Mouse (Mus musculus) urinary bladder, adult 18-20 months (tissue): ENCODE results near the gene Psmd6.

Experiments used
- DNase-seq, 2 experiments: peaks; one replicate each; pipeline ENCODE4 v3.0.0; 2022; ENCODE audit warnings: low spot score in 2 of 2, mixed read lengths in 2 of 2

The Psmd6 gene

DNA sequence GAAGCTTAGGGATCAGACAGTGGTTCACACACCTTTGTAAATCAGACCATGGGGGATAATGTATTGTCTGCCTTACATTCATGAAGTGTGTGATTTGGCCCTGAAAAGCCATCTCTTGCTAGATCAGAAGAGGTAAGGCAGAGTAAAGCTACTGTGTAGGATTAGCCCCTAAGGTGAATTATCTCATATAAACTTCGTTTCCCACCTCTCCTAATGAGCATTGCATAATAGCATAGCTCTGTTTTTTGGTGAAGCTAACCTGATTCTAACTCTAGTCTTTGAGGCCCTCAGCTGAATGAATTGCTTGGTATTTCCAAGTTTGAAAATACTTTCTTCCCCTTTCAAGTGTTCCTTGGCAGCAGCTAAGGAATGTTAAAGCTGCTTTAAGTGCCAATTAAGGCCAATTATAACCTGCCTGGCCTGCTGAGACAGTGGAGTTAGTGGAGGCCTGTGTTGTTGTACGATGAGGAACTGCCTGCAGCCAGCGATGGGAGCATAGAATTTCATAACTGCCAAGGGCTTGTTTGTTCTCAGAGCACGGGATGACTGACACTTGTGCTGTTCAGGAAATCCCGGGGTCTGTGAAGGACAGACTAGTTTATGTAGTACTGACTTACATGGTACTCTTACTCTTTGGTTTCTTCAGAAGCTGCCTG lies 56.2 kb downstream of the Psmd6 start:
- no peak for DNase-seq

DNA sequence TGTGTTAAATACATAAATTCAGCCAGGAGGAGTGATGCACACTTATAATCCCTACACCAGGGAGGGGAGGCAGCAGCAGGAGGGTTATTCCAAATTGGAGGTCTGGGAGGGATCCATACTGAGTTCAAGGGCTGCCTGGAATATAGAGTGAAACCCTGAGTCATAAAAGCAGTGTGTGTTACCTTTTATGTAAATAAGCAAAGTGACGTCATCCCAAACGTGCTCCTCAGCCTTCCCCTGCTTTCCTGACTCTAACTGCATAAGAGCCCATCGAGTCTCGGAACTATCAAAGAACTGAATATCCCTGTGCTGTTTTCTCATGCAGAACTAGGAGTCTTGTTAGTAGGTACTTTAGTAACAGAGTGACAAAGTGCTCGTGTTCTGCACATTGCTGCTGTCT lies 57.4 kb downstream of the Psmd6 start:
- DNase-seq = no peak

DNA sequence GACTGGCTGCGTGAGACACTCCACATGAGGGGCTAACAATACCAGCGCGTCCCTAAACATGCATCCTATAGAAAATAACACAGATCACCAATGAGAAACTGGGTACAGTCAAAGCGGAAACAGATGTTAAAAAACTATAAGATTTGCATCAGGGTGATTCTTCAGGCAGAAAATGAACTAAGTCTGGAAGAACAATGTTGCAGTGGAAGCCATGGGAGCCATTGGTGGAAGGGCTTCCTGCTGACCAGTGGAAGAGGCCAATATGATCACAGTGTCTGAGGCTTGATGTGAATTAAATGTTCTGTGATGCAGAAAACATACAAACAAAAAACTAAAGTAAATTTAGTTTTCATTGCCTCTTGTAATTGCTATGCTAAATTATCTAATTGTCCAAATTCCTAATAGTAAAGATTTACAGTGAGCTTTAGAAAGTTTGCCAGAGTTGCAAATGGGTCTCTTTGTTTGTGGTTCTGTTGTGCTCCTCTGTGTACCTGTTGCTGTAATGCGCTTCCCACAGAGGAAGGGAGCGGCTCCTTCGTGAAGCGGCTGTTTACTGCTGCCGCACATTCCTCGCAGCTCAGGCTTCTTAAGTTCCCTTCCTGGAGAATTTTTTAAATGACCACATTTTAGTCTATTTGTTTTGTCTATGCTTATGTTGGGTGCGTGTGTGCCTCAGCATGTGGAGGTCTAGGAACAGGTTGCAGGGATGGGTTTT lies 58.1 kb downstream of the Psmd6 start:
- no peak for DNase-seq
